Mouse (Mus musculus): ENCODE measurements around the gene Gm28048. TPM values are rescaled to one million over a fixed set of nuclear protein-coding genes. Genes with fewer than 3 reads are reported as not detected.

The Gm28048 gene
- total RNA-seq, 1 experiment from 2014 or later, result 52.4 TPM

GRCm38 (mm10) chr11:22813921-22814704 is 167.8 kb downstream of the Gm28048 start:
- peak in 1 of 2 experiments; percentile 34; a peak in 1 of 4 replicates for ATAC-seq (replicated peaks in 1 of 2; ENCODE audit: insufficient read depth in 1 of 2, low FRiP score in 2 of 2, low TSS enrichment in 1 of 2, low read depth in 1 of 2, poor library complexity in 2 of 2, severe bottlenecking in 2 of 2)

- peak; percentile 57 to 60 for ATAC-seq (replicated peaks in 1 of 2; ENCODE audit: insufficient read depth in 1 of 2, low FRiP score in 2 of 2, low TSS enrichment in 1 of 2, low read depth in 1 of 2, poor library complexity in 2 of 2, severe bottlenecking in 2 of 2)
Measured at GRCm38 (mm10) chr11:22813427-22813826, 168.5 kb downstream of the Gm28048 start.

GRCm38 (mm10) chr11:22811413-22811812 is 170.5 kb downstream of the Gm28048 start:
- ATAC-seq (replicated peaks in 1 of 2; ENCODE audit: insufficient read depth in 1 of 2, low FRiP score in 2 of 2, low TSS enrichment in 1 of 2, low read depth in 1 of 2, poor library complexity in 2 of 2, severe bottlenecking in 2 of 2), result no peak

DNA sequence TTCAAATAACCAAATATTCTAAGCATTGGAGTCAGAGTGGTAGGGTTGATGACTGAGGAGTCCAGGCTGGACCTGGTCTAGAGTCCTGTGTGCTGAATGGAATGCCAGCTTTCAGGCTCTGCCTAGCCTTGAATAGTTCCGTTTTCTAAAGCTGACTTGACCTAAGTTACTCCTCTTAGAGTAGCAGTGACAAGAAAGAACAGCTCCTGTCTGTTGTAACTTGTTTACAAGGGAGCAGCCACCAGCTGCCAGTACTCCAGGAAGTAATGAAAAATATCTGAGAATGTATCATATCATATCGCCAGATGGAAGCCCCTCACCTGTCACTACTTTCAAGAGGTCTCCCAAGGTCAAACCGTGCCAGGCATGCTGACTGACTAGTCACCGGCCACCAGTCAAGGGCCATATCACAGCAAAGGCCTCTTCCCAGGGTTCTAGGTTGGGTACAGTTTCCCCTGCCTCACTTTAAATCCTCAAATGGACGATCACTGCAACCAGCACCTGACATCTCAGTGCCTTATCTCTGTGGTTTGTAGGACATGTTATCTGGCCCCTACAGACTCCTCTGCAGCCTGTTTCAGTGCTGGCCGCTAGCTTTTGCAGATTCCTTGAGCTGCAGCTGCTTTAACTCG is 172.3 kb downstream of the Gm28048 start:
- peak; percentile 40 to 48; a peak in 3 of 4 replicates for ATAC-seq (replicated peaks in 1 of 2; ENCODE audit: insufficient read depth in 1 of 2, low FRiP score in 2 of 2, low TSS enrichment in 1 of 2, low read depth in 1 of 2, poor library complexity in 2 of 2, severe bottlenecking in 2 of 2)

- ATAC-seq (replicated peaks in 1 of 2; ENCODE audit: insufficient read depth in 1 of 2, low FRiP score in 2 of 2, low TSS enrichment in 1 of 2, low read depth in 1 of 2, poor library complexity in 2 of 2, severe bottlenecking in 2 of 2), result no peak
Measured at GRCm38 (mm10) chr11:22808040-22808439, 173.8 kb downstream of the Gm28048 start.

GRCm38 (mm10) chr11:22805171-22805570 is 176.7 kb downstream of the Gm28048 start:
- ATAC-seq (replicated peaks in 1 of 2; ENCODE audit: insufficient read depth in 1 of 2, low FRiP score in 2 of 2, low TSS enrichment in 1 of 2, low read depth in 1 of 2, poor library complexity in 2 of 2, severe bottlenecking in 2 of 2), result no peak

DNA sequence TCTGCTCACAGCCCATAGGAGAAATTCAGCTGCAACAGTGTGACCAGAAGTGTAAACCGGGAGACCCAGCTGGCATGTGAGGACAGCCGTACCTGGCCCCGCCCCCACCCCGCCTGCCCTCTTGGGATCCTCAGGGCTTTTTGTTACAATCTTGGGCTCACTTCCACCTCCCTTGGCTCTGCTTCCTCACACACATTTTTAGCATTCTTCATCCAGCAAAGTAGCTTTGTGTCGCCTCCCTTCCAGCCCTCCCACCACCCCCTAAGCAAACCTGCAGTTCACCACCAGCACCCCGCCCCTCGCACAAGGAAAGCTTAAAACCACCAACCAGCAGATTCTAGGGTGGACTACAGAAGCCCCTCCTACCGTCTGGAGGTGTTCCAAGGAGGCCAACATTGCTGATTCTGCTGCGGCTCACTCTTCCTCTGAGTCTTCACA is 181.9 kb downstream of the Gm28048 start:
- peak; percentile 77 to 87 for ATAC-seq (replicated peaks in 1 of 2; ENCODE audit: insufficient read depth in 1 of 2, low FRiP score in 2 of 2, low TSS enrichment in 1 of 2, low read depth in 1 of 2, poor library complexity in 2 of 2, severe bottlenecking in 2 of 2)

GRCm38 (mm10) chr11:22798916-22799315 is 183.0 kb downstream of the Gm28048 start:
- ATAC-seq (replicated peaks in 1 of 2; ENCODE audit: insufficient read depth in 1 of 2, low FRiP score in 2 of 2, low TSS enrichment in 1 of 2, low read depth in 1 of 2, poor library complexity in 2 of 2, severe bottlenecking in 2 of 2), result no peak

- ATAC-seq (replicated peaks in 1 of 2; ENCODE audit: insufficient read depth in 1 of 2, low FRiP score in 2 of 2, low TSS enrichment in 1 of 2, low read depth in 1 of 2, poor library complexity in 2 of 2, severe bottlenecking in 2 of 2), result no peak
Measured at GRCm38 (mm10) chr11:22794734-22795133, 187.2 kb downstream of the Gm28048 start.

DNA sequence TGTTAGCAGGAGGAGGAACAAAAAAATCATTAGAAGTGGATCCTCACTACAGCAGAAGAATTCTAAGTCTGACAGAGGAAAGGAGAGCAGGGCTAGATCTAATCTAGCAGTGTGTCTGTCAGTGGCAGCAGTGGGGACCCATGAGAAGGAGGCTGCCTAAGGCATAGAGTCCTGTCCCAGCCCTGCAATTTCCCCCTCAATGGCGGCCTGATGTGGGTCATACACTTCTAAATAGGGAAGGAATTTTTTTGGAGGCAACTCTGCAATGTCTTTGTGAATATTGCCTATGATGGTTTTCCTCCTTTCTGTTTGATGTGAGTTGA is 188.0 kb downstream of the Gm28048 start:
- ATAC-seq (replicated peaks in 1 of 2; ENCODE audit: insufficient read depth in 1 of 2, low FRiP score in 2 of 2, low TSS enrichment in 1 of 2, low read depth in 1 of 2, poor library complexity in 2 of 2, severe bottlenecking in 2 of 2), result no peak

GRCm38 (mm10) chr11:22793176-22793880 is 188.6 kb downstream of the Gm28048 start:
- ATAC-seq (replicated peaks in 1 of 2; ENCODE audit: insufficient read depth in 1 of 2, low FRiP score in 2 of 2, low TSS enrichment in 1 of 2, low read depth in 1 of 2, poor library complexity in 2 of 2, severe bottlenecking in 2 of 2), result no peak

- ATAC-seq (replicated peaks in 1 of 2; ENCODE audit: insufficient read depth in 1 of 2, low FRiP score in 2 of 2, low TSS enrichment in 1 of 2, low read depth in 1 of 2, poor library complexity in 2 of 2, severe bottlenecking in 2 of 2), result no peak
Measured at GRCm38 (mm10) chr11:22792149-22792548, 189.7 kb downstream of the Gm28048 start.

- ATAC-seq (replicated peaks in 1 of 2; ENCODE audit: insufficient read depth in 1 of 2, low FRiP score in 2 of 2, low TSS enrichment in 1 of 2, low read depth in 1 of 2, poor library complexity in 2 of 2, severe bottlenecking in 2 of 2), result no peak
Measured at GRCm38 (mm10) chr11:22791726-22792125, 190.2 kb downstream of the Gm28048 start.

GRCm38 (mm10) chr11:22787833-22788232 is 194.1 kb downstream of the Gm28048 start:
- ATAC-seq (replicated peaks in 1 of 2; ENCODE audit: insufficient read depth in 1 of 2, low FRiP score in 2 of 2, low TSS enrichment in 1 of 2, low read depth in 1 of 2, poor library complexity in 2 of 2, severe bottlenecking in 2 of 2), result no peak

Other genes with a start within 250 kb of the Gm28048 start
- gene B3gnt2, start 121.1 kb downstream of the Gm28048 start, total RNA-seq (2017), result 13.7 and 19.1 TPM in 2 replicates
- 33.6 and 49.6 TPM in 2 replicates for gene Zrsr1, start 10.1 kb downstream of the Gm28048 start, total RNA-seq (2017)
- gene Commd1, start 292 bp upstream of the Gm28048 start, total RNA-seq (2017), result 66.7 and 79.5 TPM in 2 replicates
- 299 and 343 TPM in 2 replicates for gene Cct4, start 8.4 kb upstream of the Gm28048 start, total RNA-seq (2017)
- 2.3 and 4.2 TPM in 2 replicates for gene Fam161a, start 25.4 kb upstream of the Gm28048 start, total RNA-seq (2017)

All from hematopoietic stem cell, adult 5-6 weeks (primary cell).